Mouse (Mus musculus) embryonic stem cell, embryonic (primary cell): ENCODE data around the gene Nfyb.

Experiments
- CTCF ChIA-PET, 4 experiments: fragments of 300-600 bp in 2 of 4; fragments of 350-600 bp in 2 of 4; sonication (Branson Sonifier 250); formaldehyde crosslinking; loops; one replicate each; lab custom pipeline; 2022; ENCODE audit warnings: inconsistent platforms in 2 of 4; lab: Charles Lee
- POLR2A ChIA-PET, 4 experiments: fragments of 300-600 bp in 2 of 4; fragments of 350-600 bp in 2 of 4; sonication (Branson Sonifier 250); formaldehyde crosslinking; loops; one replicate each; lab custom pipeline; 2022; ENCODE audit warnings: antibody characterized with exemption in 4 of 4, inconsistent platforms in 1 of 4; lab: Charles Lee

Nfyb gene

GRCm38 (mm10) chr10:82699296-82699941 is 64.5 kb downstream of the Nfyb start:
- CTCF ChIA-PET = interaction anchor here (0.6 to 1.6 kb wide), 4 partner anchors 32 to 866 kb away, joined by 3 to 4 read pairs (median 3); no protein-coding TSS in a partner anchor
- POLR2A ChIA-PET = interaction anchor here (0.6 to 2.1 kb wide), 19 partner anchors 9 to 1218 kb away, joined by 3 to 9 read pairs (median 4); partner anchors contain the start of genes 1190007I07Rik (in 2 of the 4), Glt8d2 (in 2 of the 4) and Nfyb (in 1 of the 4)

- CTCF ChIA-PET = interaction anchor here (0.6 to 1.6 kb wide), 5 partner anchors 22 to 866 kb away, joined by 3 to 4 read pairs (median 3); no protein-coding TSS in a partner anchor
- POLR2A ChIA-PET = interaction anchor here (0.6 to 2.1 kb wide), 20 partner anchors 8 to 173 kb away, joined by 3 to 9 read pairs (median 4); partner anchors contain the start of genes 1190007I07Rik (in 2 of the 4), Glt8d2 (in 2 of the 4) and Nfyb (in 1 of the 4)
Observed at GRCm38 (mm10) chr10:82698712-82699261, 65.2 kb downstream of the Nfyb start.
